Mouse (Mus musculus): ENCODE measurements around the gene Nectin2. TPM values are rescaled to one million over a fixed set of nuclear protein-coding genes. Genes with fewer than 3 reads are reported as not detected.

The Nectin2 gene
- polyA plus RNA-seq, 1 experiment from 2014 or later: 55.3 TPM

DNA sequence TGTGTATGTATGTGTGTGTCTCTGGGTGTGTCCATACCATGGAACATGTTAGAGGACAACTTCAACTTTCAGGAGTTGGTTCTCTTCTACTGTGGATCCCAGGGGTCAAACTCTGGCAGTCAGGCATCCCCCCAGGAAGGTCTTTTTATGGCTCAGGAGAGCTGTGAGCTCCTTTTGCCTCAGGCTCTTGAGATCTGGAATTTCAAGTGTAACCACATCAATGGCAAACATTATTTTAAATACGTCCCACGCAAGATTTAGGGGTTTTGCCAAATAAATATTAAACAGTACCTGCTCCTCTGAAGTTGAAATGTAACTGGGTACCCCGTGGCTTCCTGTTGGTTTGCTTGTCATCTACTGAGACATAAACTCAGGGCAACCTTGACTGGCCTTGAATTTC is 67.3 kb downstream of the Nectin2 start:
- no peak overlapping the region for H3K9ac ChIP-seq (ENCODE audit: low read depth, low read length)
- no peak overlapping the region for H3K27ac ChIP-seq (ENCODE audit: low read length)
- no peaks in the 10 kb centered on the region for H3K9me3 ChIP-seq (replicated peaks; ENCODE audit: control insufficient read depth, low read length, poor library complexity, severe bottlenecking)
- 79% methylated on average over 3 of the region's 3 CpGs for WGBS
- no peak overlapping the region for H3K4me3 ChIP-seq (ENCODE audit: low read depth, low read length)
- H3K4me2 ChIP-seq (ENCODE audit: low read length): no peak overlapping the region
- no peak for ATAC-seq
- H3K4me1 ChIP-seq (ENCODE audit: control insufficient read depth, insufficient read depth, low read length): no peaks in the 10 kb centered on the region
- H3K27me3 ChIP-seq (ENCODE audit: control insufficient read depth, insufficient read depth, low read depth, low read length): no peaks in the 10 kb centered on the region
- no peaks in the 10 kb centered on the region for H3K36me3 ChIP-seq (ENCODE audit: control insufficient read depth, insufficient read depth, low read length)

DNA sequence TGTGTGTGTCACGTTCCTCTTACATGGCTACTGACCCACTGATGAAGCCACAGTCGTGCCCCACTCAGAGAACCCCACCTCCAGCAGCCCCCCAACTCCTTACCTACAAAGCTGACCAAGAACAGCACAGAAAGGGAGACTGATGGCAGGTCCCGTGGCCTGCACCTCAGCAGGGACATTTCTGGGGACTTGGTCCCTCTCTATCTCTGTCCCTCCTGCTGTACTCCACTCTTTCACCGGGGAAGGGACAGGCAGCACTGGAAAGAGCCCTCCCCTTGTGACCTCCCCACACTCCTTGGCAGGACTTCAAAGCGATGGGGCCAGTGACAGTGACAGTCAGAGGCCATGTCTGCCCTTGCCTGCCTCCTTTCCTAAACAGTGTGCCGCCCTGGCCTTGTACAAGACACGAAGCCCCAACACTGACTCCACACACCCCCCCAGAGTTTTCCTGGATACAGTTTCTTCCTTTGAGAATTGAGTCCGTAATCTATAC is 69.0 kb downstream of the Nectin2 start, which contains the start of the genes Gm44805 and Apoc4:
Gm44805 (minus strand) TSS at position 222 of the 493 bp plus-strand sequence.
Apoc4 (minus strand) TSS at position 278 of the 493 bp plus-strand sequence.
- Histone ChIP-seq H3K27me3 (ENCODE audit: control insufficient read depth, insufficient read depth, low read depth, low read length) (no peaks in the 10 kb centered on the region), H3K4me3 (ENCODE audit: low read depth, low read length) (no peak within 1 kb of the TSS), H3K9me3 (replicated peaks; ENCODE audit: control insufficient read depth, low read length, poor library complexity, severe bottlenecking) (no peaks in the 10 kb centered on the region), H3K36me3 (ENCODE audit: control insufficient read depth, insufficient read depth, low read length) (no peaks in the 10 kb centered on the region), H3K9ac (ENCODE audit: low read depth, low read length) (no peak within 1 kb of the TSS), H3K4me2 (ENCODE audit: low read length) (no peak within 1 kb of the TSS), H3K27ac (ENCODE audit: low read length) (no peak within 1 kb of the TSS), H3K4me1 (ENCODE audit: control insufficient read depth, insufficient read depth, low read length) (no peaks in the 10 kb centered on the region)
- 64% methylated on average over 8 of the region's 8 CpGs for WGBS
- ATAC-seq: no peak

DNA sequence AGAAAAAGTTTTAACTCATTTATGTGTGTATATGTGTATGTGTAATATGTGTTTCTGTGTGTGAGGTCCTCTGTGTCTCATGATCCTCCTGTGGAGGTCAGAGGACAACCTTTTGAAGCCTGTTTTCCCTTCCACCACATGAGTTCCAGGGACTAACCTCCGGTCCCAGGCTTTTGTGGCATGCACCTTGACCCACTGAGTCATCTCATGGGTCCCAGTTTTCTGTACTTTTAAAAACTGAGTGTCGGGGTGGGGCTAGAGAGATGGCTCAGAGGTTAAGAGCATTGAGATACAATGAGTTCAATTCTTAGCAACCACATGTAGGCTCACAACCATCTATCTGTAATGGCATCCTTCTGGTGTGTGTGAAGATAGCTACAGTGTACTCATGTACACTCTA is 69.6 kb downstream of the Nectin2 start:
- no peaks in the 10 kb centered on the region for H3K9me3 ChIP-seq (replicated peaks; ENCODE audit: control insufficient read depth, low read length, poor library complexity, severe bottlenecking)
- no peak overlapping the region for H3K4me3 ChIP-seq (ENCODE audit: low read depth, low read length)
- WGBS: 85% methylated on average over 2 of the region's 2 CpGs
- no peak overlapping the region for H3K4me2 ChIP-seq (ENCODE audit: low read length)
- H3K36me3 ChIP-seq (ENCODE audit: control insufficient read depth, insufficient read depth, low read length): no peaks in the 10 kb centered on the region
- no peaks in the 10 kb centered on the region for H3K4me1 ChIP-seq (ENCODE audit: control insufficient read depth, insufficient read depth, low read length)
- no peak overlapping the region for H3K27ac ChIP-seq (ENCODE audit: low read length)
- H3K9ac ChIP-seq (ENCODE audit: low read depth, low read length): no peak overlapping the region
- no peaks in the 10 kb centered on the region for H3K27me3 ChIP-seq (ENCODE audit: control insufficient read depth, insufficient read depth, low read depth, low read length)
- ATAC-seq: no peak

DNA sequence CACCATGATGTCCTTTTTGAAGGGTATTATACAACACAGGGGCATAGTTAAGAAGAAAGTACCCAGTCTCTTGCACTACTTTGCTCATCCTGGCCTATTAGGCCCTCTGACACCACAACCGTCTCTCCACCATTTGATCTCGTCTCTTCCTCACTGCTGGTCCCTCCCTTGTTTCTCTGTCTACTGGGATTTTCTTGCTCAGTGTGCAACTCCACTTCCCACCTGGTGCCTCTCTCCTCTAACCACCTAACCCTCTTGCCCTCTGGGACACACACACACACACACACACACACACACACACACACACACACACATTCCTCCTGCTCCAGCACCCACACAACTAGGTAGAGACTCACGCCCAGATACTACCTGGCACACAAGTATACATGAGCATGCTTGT is 71.4 kb downstream of the Nectin2 start:
- no peak overlapping the region for H3K4me3 ChIP-seq (ENCODE audit: low read depth, low read length)
- H3K4me1 ChIP-seq (ENCODE audit: control insufficient read depth, insufficient read depth, low read length): no peaks in the 10 kb centered on the region
- no peak overlapping the region for H3K9ac ChIP-seq (ENCODE audit: low read depth, low read length)
- no peak overlapping the region for H3K27ac ChIP-seq (ENCODE audit: low read length)
- WGBS: 90% methylated on average over 3 of the region's 3 CpGs
- no peak for ATAC-seq
- no peaks in the 10 kb centered on the region for H3K27me3 ChIP-seq (ENCODE audit: control insufficient read depth, insufficient read depth, low read depth, low read length)
- H3K36me3 ChIP-seq (ENCODE audit: control insufficient read depth, insufficient read depth, low read length): no peaks in the 10 kb centered on the region
- H3K4me2 ChIP-seq (ENCODE audit: low read length): no peak overlapping the region
- no peaks in the 10 kb centered on the region for H3K9me3 ChIP-seq (replicated peaks; ENCODE audit: control insufficient read depth, low read length, poor library complexity, severe bottlenecking)

DNA sequence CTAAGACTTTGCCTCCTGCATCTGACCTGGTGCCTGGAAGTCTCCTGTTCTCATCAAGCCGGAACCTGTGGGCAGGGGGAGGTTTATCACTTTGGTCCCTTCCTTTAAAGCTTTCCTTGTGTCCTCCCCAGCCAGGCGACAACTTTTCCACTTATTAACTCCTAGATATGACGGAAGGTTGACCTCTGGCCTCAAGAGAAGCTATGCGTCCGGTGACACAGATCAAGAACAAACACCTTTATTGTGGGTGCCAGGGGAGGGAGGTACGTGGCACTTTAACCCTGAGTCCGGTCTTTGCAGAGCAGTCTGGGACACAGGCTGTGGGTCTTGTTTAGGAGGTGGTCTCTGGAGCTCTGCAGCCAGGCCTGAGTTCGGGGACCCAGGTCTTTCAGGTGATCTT is 72.4 kb downstream of the Nectin2 start, which contains the start of gene Apoc2:
Apoc2 (minus strand) TSS at position 70 of the 400 bp plus-strand sequence.
- no peak for ATAC-seq
- Histone ChIP-seq H3K27me3 (ENCODE audit: control insufficient read depth, insufficient read depth, low read depth, low read length) (no peaks in the 10 kb centered on the region), H3K36me3 (ENCODE audit: control insufficient read depth, insufficient read depth, low read length) (no peaks in the 10 kb centered on the region), H3K9me3 (replicated peaks; ENCODE audit: control insufficient read depth, low read length, poor library complexity, severe bottlenecking) (no peaks in the 10 kb centered on the region), H3K9ac (ENCODE audit: low read depth, low read length) (no peak within 1 kb of the TSS), H3K4me3 (ENCODE audit: low read depth, low read length) (no peak within 1 kb of the TSS), H3K27ac (ENCODE audit: low read length) (no peak within 1 kb of the TSS), H3K4me2 (ENCODE audit: low read length) (no peak within 1 kb of the TSS), H3K4me1 (ENCODE audit: control insufficient read depth, insufficient read depth, low read length) (no peaks in the 10 kb centered on the region)
- WGBS: 81% methylated on average over 8 of the region's 8 CpGs

DNA sequence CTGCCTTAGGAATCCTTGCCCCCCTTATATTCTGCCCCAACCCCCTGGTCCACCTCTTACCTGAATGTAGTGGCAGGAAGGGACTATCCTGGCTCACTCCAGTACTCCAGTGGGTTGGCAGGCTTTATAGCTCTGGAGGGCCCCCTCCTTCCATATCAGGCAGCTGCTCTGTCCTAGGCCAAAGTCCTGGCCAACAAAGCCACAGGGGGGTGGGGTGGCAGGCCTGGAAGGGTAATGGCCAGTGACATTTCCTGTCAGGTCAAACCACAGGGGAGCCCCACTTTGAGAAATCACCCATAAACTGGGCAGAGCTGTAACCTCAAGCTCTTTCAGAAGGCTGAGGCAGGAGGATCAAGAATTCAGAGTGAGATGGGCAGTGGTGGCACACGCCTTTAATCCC is 73.6 kb downstream of the Nectin2 start:
- H3K4me2 ChIP-seq (ENCODE audit: low read length): no peak overlapping the region
- H3K36me3 ChIP-seq (ENCODE audit: control insufficient read depth, insufficient read depth, low read length): no peaks in the 10 kb centered on the region
- H3K9ac ChIP-seq (ENCODE audit: low read depth, low read length): no peak overlapping the region
- ATAC-seq: no peak
- H3K27ac ChIP-seq (ENCODE audit: low read length): no peak overlapping the region
- H3K9me3 ChIP-seq (replicated peaks; ENCODE audit: control insufficient read depth, low read length, poor library complexity, severe bottlenecking): no peaks in the 10 kb centered on the region
- no peak overlapping the region for H3K4me3 ChIP-seq (ENCODE audit: low read depth, low read length)
- H3K4me1 ChIP-seq (ENCODE audit: control insufficient read depth, insufficient read depth, low read length): no peaks in the 10 kb centered on the region
- 71% methylated on average over 1 of the region's 1 CpGs for WGBS
- H3K27me3 ChIP-seq (ENCODE audit: control insufficient read depth, insufficient read depth, low read depth, low read length): no peaks in the 10 kb centered on the region

DNA sequence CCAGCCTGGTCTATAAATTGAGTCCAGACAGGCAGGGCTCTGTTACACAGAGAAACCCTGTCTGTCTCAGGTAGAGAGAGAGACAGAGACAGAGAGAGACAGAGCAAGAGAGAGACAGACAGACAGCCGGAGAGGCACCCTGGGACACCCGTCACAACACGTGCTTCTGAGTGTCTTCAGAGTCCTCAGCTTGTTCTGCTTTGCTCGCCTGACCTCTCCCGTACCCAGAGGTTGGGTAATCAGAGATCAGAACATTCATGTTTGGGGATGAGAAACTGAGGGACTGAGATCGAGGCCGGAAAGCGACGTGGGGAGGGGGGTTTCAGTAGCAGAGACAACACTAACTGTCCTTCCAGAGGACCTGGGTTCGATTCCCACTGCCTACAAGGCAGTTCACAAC is 74.5 kb downstream of the Nectin2 start:
- Histone ChIP-seq H3K27me3 (ENCODE audit: control insufficient read depth, insufficient read depth, low read depth, low read length) (no peaks in the 10 kb centered on the region), H3K36me3 (ENCODE audit: control insufficient read depth, insufficient read depth, low read length) (no peaks in the 10 kb centered on the region), H3K27ac (ENCODE audit: low read length) (no peak overlapping the region), H3K9ac (ENCODE audit: low read depth, low read length) (no peak overlapping the region), H3K4me2 (ENCODE audit: low read length) (no peak overlapping the region), H3K9me3 (replicated peaks; ENCODE audit: control insufficient read depth, low read length, poor library complexity, severe bottlenecking) (no peaks in the 10 kb centered on the region), H3K4me1 (ENCODE audit: control insufficient read depth, insufficient read depth, low read length) (no peaks in the 10 kb centered on the region), H3K4me3 (ENCODE audit: low read depth, low read length) (no peak overlapping the region)
- 83% methylated on average over 10 of the region's 10 CpGs for WGBS
- ATAC-seq: no peak

DNA sequence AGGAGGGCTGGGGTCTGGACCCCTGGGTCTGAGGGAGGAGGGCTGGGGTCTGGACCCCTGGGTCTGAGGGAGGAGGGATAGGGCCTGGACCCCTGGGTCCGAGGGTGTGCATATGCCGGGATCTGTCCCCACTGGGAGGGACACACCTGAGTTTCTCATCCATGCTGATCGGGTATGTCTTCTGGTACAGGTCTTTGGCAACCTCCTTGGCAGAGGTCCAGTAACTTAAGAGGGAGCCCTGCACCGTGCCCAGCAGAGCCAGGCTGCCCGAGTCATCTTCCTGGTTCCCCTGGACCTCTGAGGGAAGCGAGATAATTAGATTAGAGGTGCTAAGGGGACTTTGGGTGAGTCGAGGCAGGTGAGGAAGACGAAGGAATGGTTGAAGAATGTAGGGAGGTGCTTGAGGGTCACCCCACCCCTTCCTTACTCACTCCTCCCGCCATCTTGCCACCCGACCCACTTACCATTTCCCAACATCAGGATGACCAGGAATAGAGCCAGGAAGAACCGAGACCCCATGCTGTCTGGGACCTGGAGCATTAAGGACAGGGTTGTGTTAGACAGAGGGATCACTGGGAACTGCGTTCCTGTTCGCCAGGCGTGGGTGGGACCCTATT is 77.1 kb downstream of the Nectin2 start:
- Histone ChIP-seq H3K27me3 (ENCODE audit: control insufficient read depth, insufficient read depth, low read depth, low read length) (no peaks in the 10 kb centered on the region), H3K27ac (ENCODE audit: low read length) (no peak overlapping the region), H3K9me3 (replicated peaks; ENCODE audit: control insufficient read depth, low read length, poor library complexity, severe bottlenecking) (no peaks in the 10 kb centered on the region), H3K4me3 (ENCODE audit: low read depth, low read length) (no peak overlapping the region), H3K36me3 (ENCODE audit: control insufficient read depth, insufficient read depth, low read length) (no peaks in the 10 kb centered on the region), H3K4me1 (ENCODE audit: control insufficient read depth, insufficient read depth, low read length) (peaks cover 3% of the 10 kb centered on the region; the same call in 1 of the 2 replicates), H3K9ac (ENCODE audit: low read depth, low read length) (no peak overlapping the region), H3K4me2 (ENCODE audit: low read length) (no peak overlapping the region)
- 68% methylated on average over 14 of the region's 14 CpGs for WGBS
- ATAC-seq: no peak

DNA sequence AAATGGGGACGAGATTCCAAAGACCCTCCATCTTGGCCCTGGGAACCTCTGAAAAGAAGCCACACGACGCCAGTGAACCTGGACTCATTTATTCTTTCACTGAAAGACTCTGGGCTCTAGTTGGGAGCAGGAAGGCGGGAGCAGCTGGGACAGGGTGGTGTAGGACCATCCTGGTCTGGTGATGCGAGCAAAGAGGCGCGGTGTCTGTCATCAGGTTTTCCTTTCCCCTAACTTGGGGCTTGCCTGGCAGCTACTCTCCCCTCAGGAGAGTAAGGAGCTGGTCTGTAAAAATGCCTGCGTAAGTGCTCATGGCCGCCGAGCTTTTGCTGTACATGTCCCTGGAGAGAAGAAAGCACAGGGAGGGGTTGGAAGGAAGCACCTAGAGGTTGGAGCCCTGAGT is 78.8 kb downstream of the Nectin2 start:
- no peak for ATAC-seq
- WGBS: 76% methylated on average over 10 of the region's 10 CpGs
- Histone ChIP-seq H3K27me3 (ENCODE audit: control insufficient read depth, insufficient read depth, low read depth, low read length) (no peaks in the 10 kb centered on the region), H3K4me2 (ENCODE audit: low read length) (no peak overlapping the region), H3K9ac (ENCODE audit: low read depth, low read length) (no peak overlapping the region), H3K36me3 (ENCODE audit: control insufficient read depth, insufficient read depth, low read length) (no peaks in the 10 kb centered on the region), H3K9me3 (replicated peaks; ENCODE audit: control insufficient read depth, low read length, poor library complexity, severe bottlenecking) (no peaks in the 10 kb centered on the region), H3K27ac (ENCODE audit: low read length) (no peak overlapping the region), H3K4me1 (ENCODE audit: control insufficient read depth, insufficient read depth, low read length) (peaks cover 3% of the 10 kb centered on the region; the same call in 1 of the 2 replicates), H3K4me3 (ENCODE audit: low read depth, low read length) (no peak overlapping the region)
